Mouse (Mus musculus) heart, adult 2 months (tissue): ENCODE measurements around the gene Rxfp4. TPM values are rescaled to one million over a fixed set of nuclear protein-coding genes. Genes with fewer than 3 reads are reported as not detected.
"Not testable (repeated sequence)": the region's sequence is repeated elsewhere in the genome, so short reads cannot be mapped to it uniquely, and the experiment has no call there.

Experiments
- DNase-seq, 2 experiments: peaks; one replicate each; pipeline ENCODE4 v3.0.0; 2021
- H3K27ac ChIP-seq: fragments of 200-600 bp; 2 replicates; pipeline ENCODE4 v1.8.1; 2022
- H3K27me3 ChIP-seq: fragments of 200-500 bp; 2 replicates; pipeline ENCODE4 v1.6.1; 2012; ENCODE audit warnings: mild to moderate bottlenecking, low read length, inconsistent platforms, mixed read lengths; ENCODE audit not compliant: control insufficient read depth, insufficient read depth
- H3K36me3 ChIP-seq: fragments of 200-500 bp; 2 replicates; pipeline ENCODE4 v1.6.1; 2012; ENCODE audit warnings: low read length, inconsistent platforms; ENCODE audit not compliant: control insufficient read depth, insufficient read depth
- H3K4me1 ChIP-seq: fragments of 200-500 bp; 2 replicates; pipeline ENCODE4 v1.6.1; 2011; ENCODE audit warnings: low read length; ENCODE audit not compliant: control insufficient read depth, insufficient read depth
- H3K4me3 ChIP-seq: fragments of 200-600 bp; 2 replicates; pipeline ENCODE4 v1.8.1; 2022
- H3K79me2 ChIP-seq: fragments of 200-500 bp; replicated peaks from 2 replicates; pipeline ENCODE4 v1.6.1; 2012; ENCODE audit warnings: mild to moderate bottlenecking, inconsistent platforms, low read length, moderate library complexity, mixed read lengths; ENCODE audit not compliant: control insufficient read depth, insufficient read depth
- H3K9ac ChIP-seq: fragments of 200-500 bp; 2 replicates; pipeline ENCODE4 v1.6.1; 2012; ENCODE audit warnings: low read depth, mild to moderate bottlenecking, control low read depth, inconsistent platforms, low read length, mixed read lengths
- CTCF ChIP-seq: fragments of 200-600 bp; IDR thresholded peaks from 2 replicates; pipeline ENCODE4 v1.8.1; 2022; ENCODE audit warnings: antibody characterized with exemption, mild to moderate bottlenecking, moderate library complexity
- EP300 ChIP-seq: fragments of 200-500 bp; IDR thresholded peaks from 2 replicates; pipeline ENCODE4 v1.6.1; 2011; ENCODE audit warnings: low read depth, low read length, control low read depth; ENCODE audit not compliant: insufficient read depth
- POLR2A ChIP-seq: fragments of 200-500 bp; IDR thresholded peaks from 2 replicates; pipeline ENCODE4 v1.6.1; 2011; ENCODE audit warnings: mild to moderate bottlenecking, low read depth, low read length, control low read depth; ENCODE audit not compliant: insufficient read depth
- WGBS: fragments of 180-500 bp; shearing (Covaris S2); methylation state at CpG from one replicate; pipeline ENCODE4 v1.1.7; 2018; 5-methylcytosine and 5-hydroxymethylcytosine counted together
- intact Hi-C: fragments of 180-260 bp; cut with DNase I; formaldehyde crosslinking; loops from one replicate; pipeline ENCODE4 v1.15.1; 2025
- polyA plus RNA-seq: library from polyadenylated mRNA; depleted of rRNA; stranded (reverse); fragments of >200 nt; gene quantifications from 2 replicates; pipeline ENCODE4 v1.2.3, GENCODE M21; 2012
- total RNA-seq, 2 experiments: library from RNA; stranded (reverse); gene quantifications; 2 replicates each; pipeline ENCODE4 v1.2.3; 2021

The Rxfp4 gene
- total and polyA plus RNA-seq, 3 experiments: not detected

GRCm38 (mm10) chr3:88615117-88615516, 37.8 kb downstream of the Rxfp4 start:
- H3K4me1 ChIP-seq: peaks cover 17% of the 10 kb centered on the region
- H3K9ac ChIP-seq: no peak overlapping the region

DNA sequence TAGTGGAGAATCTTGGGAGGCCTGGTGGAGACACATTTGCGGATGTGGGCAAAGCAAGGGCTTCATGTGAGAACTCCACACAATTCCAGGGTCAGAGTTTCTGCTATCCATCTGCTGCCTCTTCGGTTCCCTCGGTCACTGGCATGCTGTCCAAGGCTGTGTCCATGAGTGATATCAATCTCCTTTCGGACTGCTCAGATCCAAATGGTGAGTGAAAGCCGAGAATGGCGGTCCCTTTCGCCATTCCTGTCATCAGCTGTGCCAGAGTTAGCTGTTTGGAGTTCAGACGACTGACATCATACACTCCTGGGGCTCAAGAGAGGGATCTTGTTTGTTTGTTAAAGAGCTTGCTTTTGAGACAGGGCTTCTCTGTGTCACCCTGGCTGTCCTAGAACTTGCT, 38.5 kb downstream of the Rxfp4 start:
- Histone ChIP-seq H3K9ac (no peak overlapping the region), H3K27me3 (no peaks in the 10 kb centered on the region), H3K4me3 (no peak overlapping the region), H3K79me2 (no peaks in the 10 kb centered on the region), H3K36me3 (no peaks in the 10 kb centered on the region; the same call in 1 of the 2 replicates), H3K4me1 (peaks cover 13% of the 10 kb centered on the region), H3K27ac (no peak overlapping the region; the same call in 1 of the 2 replicates)
- 79% methylated on average over 8 of the region's 8 CpGs for WGBS
- no peak for DNase-seq
- intact Hi-C loops: no loop called here
- no peak for TF ChIP-seq CTCF
- no peak for TF ChIP-seq POLR2A

More at GRCm38 (mm10) chr3:88615117-88615516, 37.8 kb downstream of the Rxfp4 start:
- Histone ChIP-seq H3K27ac (peak overlapping the region; percentile 89), H3K4me3 (no peak overlapping the region), H3K27me3 (no peaks in the 10 kb centered on the region), H3K79me2 (no peaks in the 10 kb centered on the region), H3K36me3 (no peaks in the 10 kb centered on the region; the same call in 1 of the 2 replicates)
- TF ChIP-seq CTCF (no peak), POLR2A (no peak), EP300 (no peak)
- DNase-seq: no peak
- intact Hi-C loops: no loop called here
- WGBS: 81% methylated on average over 5 of the region's 5 CpGs

DNA sequence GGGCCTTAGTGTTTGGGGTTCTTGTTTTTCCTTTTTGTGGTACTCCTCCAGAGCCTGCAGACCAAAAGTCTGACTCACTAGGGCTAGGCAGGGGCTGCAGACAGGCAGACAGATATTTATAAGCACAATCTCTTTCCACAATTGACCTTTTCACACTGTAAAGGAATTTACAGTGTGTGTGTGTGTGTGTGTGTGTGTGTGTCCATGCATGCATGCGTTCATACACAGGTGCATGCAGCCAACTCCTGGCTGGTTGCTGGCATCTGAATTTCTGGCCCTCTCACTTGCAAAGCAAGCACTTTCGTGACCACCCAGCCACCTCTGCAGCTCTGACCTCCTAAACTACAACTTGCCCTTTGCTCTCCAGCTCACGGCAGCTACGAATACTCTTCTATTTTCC, 43.9 kb downstream of the Rxfp4 start:
- intact Hi-C loops: no loop called here
- Histone ChIP-seq H3K36me3 (no peaks in the 10 kb centered on the region), H3K4me1 (peaks cover 2% of the 10 kb centered on the region), H3K27me3 (no peaks in the 10 kb centered on the region), H3K4me3 (no peak overlapping the region), H3K27ac (no peak overlapping the region), H3K79me2 (no peaks in the 10 kb centered on the region), H3K9ac (no peak overlapping the region)
- 55% methylated on average over 4 of the region's 4 CpGs for WGBS
- no peak for DNase-seq
- TF ChIP-seq POLR2A (no peak), EP300 (no peak), CTCF (no peak)

DNA sequence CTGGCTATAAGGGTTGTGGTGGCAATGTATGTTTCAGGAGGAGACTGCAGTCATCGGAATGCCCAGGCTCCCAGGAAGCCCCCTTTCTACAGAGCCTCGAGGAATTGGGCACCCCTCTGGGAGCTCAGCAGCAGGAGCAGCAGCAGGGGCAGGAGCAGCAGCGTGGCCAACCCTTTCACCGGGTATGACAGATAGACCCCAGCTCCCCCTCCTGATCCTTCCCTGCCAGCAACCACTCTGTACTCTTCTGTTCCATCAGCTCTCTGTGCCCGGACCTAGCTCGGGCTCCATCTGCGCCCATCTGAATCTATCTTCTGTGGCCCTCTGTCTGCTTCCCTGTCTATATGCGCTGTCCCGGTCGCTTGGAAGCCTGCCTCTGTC, 45.2 kb downstream of the Rxfp4 start:
- H3K36me3 ChIP-seq: no peaks in the 10 kb centered on the region
- peak overlapping the region; percentile 83 for H3K27ac ChIP-seq
- H3K9ac ChIP-seq: peak overlapping the region; percentile 58
- intact Hi-C loops: loop anchor here (1.0 to 2.0 kb wide), 3 partner anchors 15 to 33 kb away; no protein-coding TSS in a partner anchor
- no peak for DNase-seq
- WGBS: 22% methylated on average over 10 of the region's 10 CpGs
- H3K27me3 ChIP-seq: no peaks in the 10 kb centered on the region
- TF ChIP-seq CTCF (no peak), POLR2A (no peak), EP300 (no peak)
- H3K4me1 ChIP-seq: peaks cover 4% of the 10 kb centered on the region
- peak overlapping the region; percentile 41 for H3K4me3 ChIP-seq
- no peaks in the 10 kb centered on the region for H3K79me2 ChIP-seq

DNA sequence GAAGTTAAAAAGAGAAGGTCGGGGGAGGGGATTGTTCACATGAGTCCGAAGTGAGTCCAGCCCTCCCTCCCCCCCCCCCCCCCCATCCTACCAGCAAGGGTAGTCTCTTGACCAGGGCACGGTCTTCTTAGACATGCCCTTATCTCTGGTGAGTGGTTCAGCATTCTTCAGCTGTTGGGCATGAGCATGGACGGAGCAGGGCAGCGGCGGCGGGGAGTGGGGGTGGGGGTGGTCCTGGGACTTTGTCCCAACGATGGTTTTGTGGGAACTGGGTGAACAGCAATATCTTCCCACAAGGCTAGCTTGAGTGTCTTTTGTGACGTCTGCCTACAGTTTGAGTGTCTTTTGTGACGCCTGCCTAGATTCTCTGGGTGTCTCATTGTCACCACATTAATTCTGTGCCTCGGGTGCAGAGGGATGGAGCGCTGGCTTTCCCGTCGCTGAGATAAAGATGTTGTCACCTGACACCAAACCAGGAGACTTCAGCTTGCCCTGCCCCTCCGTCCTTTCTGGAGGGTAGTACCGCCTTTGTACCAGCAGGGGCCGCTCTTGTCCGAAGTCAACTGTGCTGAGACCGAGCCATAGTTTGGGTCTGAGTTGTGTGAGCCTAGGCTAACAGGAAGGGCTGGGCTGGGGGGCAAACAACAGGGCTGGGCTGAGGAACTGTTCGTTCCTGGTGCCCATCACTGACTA, 45.7 kb downstream of the Rxfp4 start:
- Histone ChIP-seq H3K4me3 (peak overlapping the region; percentile 41), H3K9ac (peak overlapping the region; percentile 58), H3K27me3 (no peaks in the 10 kb centered on the region), H3K79me2 (no peaks in the 10 kb centered on the region), H3K27ac (peak overlapping the region; percentile 83), H3K36me3 (no peaks in the 10 kb centered on the region), H3K4me1 (peaks cover 4% of the 10 kb centered on the region)
- under 1% methylated on average over 20 of the region's 20 CpGs for WGBS
- TF ChIP-seq EP300 (peak; percentile 97), CTCF (no peak; the same call in 1 of the 2 replicates), POLR2A (peak; percentile 37; the same call in 1 of the 2 replicates)
- DNase-seq: peak; percentile 89 to 93
- intact Hi-C loops: loop anchor here (1.0 to 2.0 kb wide), 3 partner anchors 16 to 33 kb away; no protein-coding TSS in a partner anchor

- H3K9ac ChIP-seq, H3K27me3 ChIP-seq, H3K4me1 ChIP-seq, H3K27ac ChIP-seq, DNase-seq, H3K4me3 ChIP-seq, H3K79me2 ChIP-seq, H3K36me3 ChIP-seq: not testable (repeated sequence)
- intact Hi-C loops: loop anchor here (2.0 kb wide), 2 partner anchors 17 to 27 kb away; no protein-coding TSS in a partner anchor
- WGBS: 85% methylated on average over 2 of the region's 2 CpGs
Measured at GRCm38 (mm10) chr3:88605666-88606065, 47.3 kb downstream of the Rxfp4 start, which contains the start of gene Arhgef2. Gene Arhgef2 (plus strand): TSS chr3:88605966.
